Mouse (Mus musculus) ES-E14 (cell line): ENCODE measurements around the gene Fez2. TPM values are rescaled to one million over a fixed set of nuclear protein-coding genes. Genes with fewer than 3 reads are reported as not detected.

Source experiments
- DNase-seq: peaks from one replicate; pipeline ENCODE4 v3.0.0-alpha.2; 2013; ENCODE audit warnings: low read depth, low spot score
- H3K27ac ChIP-seq: 2 replicates; pipeline ENCODE4 v1.5.1; 2012; ENCODE audit warnings: low read depth, mild to moderate bottlenecking, low read length, moderate library complexity, mixed read lengths; ENCODE audit not compliant: poor library complexity, insufficient read depth, severe bottlenecking
- H3K36me3 ChIP-seq: 2 replicates; pipeline ENCODE4 v1.6.1; 2012; ENCODE audit warnings: mild to moderate bottlenecking, low read length, moderate library complexity, mixed read lengths; ENCODE audit not compliant: control insufficient read depth, poor library complexity, insufficient read depth, severe bottlenecking
- H3K4me1 ChIP-seq, 2 experiments: fragments of 150-350 bp in 1 of 2; sonication (generic) in 1 of 2; 2 replicates each; pipeline ENCODE4 v1.6.1; 2012; ENCODE audit warnings: low read length in 2 of 2, mild to moderate bottlenecking in 1 of 2, mixed read lengths in 1 of 2; ENCODE audit not compliant: control insufficient read depth in 2 of 2, insufficient read depth in 2 of 2, poor library complexity in 1 of 2
- H3K4me3 ChIP-seq, 2 experiments: fragments of 150-350 bp in 1 of 2; sonication (generic) in 1 of 2; 2 replicates each; pipeline ENCODE4 v1.5.1; 2012; ENCODE audit warnings: low read length in 2 of 2, low read depth in 1 of 2, mild to moderate bottlenecking in 1 of 2, mixed read lengths in 1 of 2; ENCODE audit not compliant: insufficient read depth in 1 of 2, poor library complexity in 1 of 2, severe bottlenecking in 1 of 2
- H3K9ac ChIP-seq: 2 replicates; pipeline ENCODE4 v1.6.1; 2012; ENCODE audit warnings: low read depth, mild to moderate bottlenecking, low read length, mixed read lengths; ENCODE audit not compliant: poor library complexity, insufficient read depth, severe bottlenecking
- H3K9me3 ChIP-seq: fragments of 150-350 bp; sonication (generic); 2 replicates; pipeline ENCODE4 v1.6.1; 2012; ENCODE audit warnings: low read depth, mild to moderate bottlenecking, low read length; ENCODE audit not compliant: control insufficient read depth, insufficient read depth
- CHD2 ChIP-seq: IDR thresholded peaks from 2 replicates; pipeline ENCODE4 v1.6.1; 2014; ENCODE audit warnings: mild to moderate bottlenecking, low read depth, low read length, inconsistent platforms
- HCFC1 ChIP-seq: IDR thresholded peaks from 2 replicates; pipeline ENCODE4 v1.6.1; 2012; ENCODE audit warnings: low read length, inconsistent platforms, borderline replicate concordance; ENCODE audit not compliant: insufficient read depth
- MAFK ChIP-seq: IDR thresholded peaks from 2 replicates; pipeline ENCODE4 v1.6.1; 2014; ENCODE audit warnings: mild to moderate bottlenecking, low read depth, low read length, inconsistent platforms; ENCODE audit not compliant: insufficient read depth
- ZC3H11A ChIP-seq: IDR thresholded peaks from 2 replicates; pipeline ENCODE4 v1.6.1; 2012; ENCODE audit warnings: low read depth, mild to moderate bottlenecking, inconsistent platforms, low read length, borderline replicate concordance
- ZNF384 ChIP-seq: IDR thresholded peaks from 2 replicates; pipeline ENCODE4 v1.6.1; 2012; ENCODE audit warnings: low read depth, low read length, inconsistent platforms
- in situ Hi-C, 2 experiments: fragments of 600-800 bp; cut with MboI; formaldehyde crosslinking; loops; one replicate each; pipeline ENCODE4 v1.15.1; 2025; ENCODE audit warnings: low sequenced_read_pairs in 2 of 2, inconsistent platforms in 1 of 2; ENCODE audit not compliant: unreplicated experiment in 2 of 2
- total RNA-seq: library from RNA; depleted of rRNA; stranded (reverse); fragments of 300-350 nt; gene quantifications from 2 replicates; pipeline ENCODE4 v1.2.3, GENCODE M21; 2012; rRNA removed

Fez2 gene
- total RNA-seq: 16.5 and 38.2 TPM in 2 replicates

DNA sequence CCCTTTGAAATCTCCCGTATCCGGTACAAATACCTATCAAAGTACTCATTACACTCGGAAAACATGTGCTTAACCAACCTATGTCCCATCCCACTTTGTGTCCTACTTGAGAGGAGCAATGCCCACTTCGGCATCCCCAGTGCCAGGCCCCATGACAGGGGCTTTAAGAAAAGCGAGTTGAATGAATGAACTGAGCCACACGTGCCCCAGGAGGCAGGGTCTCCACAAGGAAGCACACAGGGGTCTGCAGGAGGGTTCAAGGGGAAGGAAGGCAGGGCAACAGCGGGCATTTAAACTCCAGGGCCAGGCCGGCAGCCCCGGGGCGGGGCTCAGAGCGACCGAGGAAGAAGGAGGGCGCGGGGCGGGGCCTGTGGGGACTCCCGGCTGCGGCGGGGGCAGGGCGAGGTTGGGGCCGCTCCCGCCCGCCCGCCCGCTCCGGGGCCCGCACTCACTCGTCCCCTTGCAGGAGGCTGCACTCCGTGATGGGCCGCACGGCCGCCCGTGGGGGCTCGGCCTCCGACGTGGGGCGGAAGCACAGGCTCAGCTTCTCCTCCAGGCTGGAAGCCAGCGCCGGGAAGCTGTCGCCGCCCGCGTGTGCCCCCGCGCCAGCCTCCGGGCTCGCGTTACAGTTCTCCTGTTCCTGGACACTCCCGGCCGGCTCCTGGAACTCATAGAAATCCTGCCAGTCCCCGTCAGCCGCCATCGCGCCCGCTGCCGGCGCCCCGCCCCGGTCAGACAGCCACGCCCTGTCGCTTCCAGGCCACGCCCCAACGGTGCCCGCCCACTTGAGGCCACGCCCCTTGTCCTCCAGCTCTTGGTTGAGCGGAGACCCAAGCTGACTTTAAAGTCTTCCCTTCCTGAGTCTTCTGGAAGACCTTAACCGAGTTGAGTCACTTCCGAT, at the start of gene Fez2:
Gene Fez2, minus strand, starts transcription at position 772 of the 901 bp plus-strand sequence.
- in situ Hi-C loops: no loop called here

DNA sequence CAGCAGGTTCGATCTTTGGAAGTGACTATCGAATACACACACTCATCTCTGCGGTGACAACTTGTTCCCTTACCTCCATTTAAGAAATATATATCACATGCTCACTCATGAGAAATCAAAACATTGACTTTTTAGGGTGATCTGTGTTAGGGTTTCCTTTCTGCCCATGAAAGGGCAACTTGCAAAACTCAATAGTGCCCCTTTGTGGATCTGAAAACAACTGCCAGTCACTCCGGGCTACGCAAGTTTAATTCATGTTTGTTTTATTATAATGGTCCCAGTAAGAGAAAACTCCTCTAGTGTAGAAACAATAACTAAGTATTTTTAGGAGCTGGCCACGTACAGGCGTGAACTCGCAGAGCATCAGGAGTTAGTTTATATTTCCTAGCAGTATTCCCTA, 47.5 kb upstream of the Fez2 start:
- no peak for DNase-seq
- no peaks in the 10 kb centered on the region for H3K4me1 ChIP-seq
- in situ Hi-C loops: loop anchor here in 1 of 2 experiments (25.0 kb wide), 1 partner anchor 428 kb away; no protein-coding TSS in a partner anchor

More for the DNA sequence above, at the start of gene Fez2:
- H3K9ac ChIP-seq: peak within 1 kb of the TSS; percentile 98
- no peaks in the 10 kb centered on the region for H3K9me3 ChIP-seq
- TF ChIP-seq CHD2: no peak
- TF ChIP-seq MAFK: no peak
- TF ChIP-seq HCFC1: no peak
- no peak for TF ChIP-seq ZC3H11A
- TF ChIP-seq ZNF384: no peak
- DNase-seq: peak; percentile 68
- peak within 1 kb of the TSS; percentile 85 for H3K27ac ChIP-seq
- peak within 1 kb of the TSS; percentile 98 to 99 for H3K4me3 ChIP-seq
- H3K36me3 ChIP-seq: no peaks in the 10 kb centered on the region
- no peaks in the 10 kb centered on the region for H3K4me1 ChIP-seq

DNA sequence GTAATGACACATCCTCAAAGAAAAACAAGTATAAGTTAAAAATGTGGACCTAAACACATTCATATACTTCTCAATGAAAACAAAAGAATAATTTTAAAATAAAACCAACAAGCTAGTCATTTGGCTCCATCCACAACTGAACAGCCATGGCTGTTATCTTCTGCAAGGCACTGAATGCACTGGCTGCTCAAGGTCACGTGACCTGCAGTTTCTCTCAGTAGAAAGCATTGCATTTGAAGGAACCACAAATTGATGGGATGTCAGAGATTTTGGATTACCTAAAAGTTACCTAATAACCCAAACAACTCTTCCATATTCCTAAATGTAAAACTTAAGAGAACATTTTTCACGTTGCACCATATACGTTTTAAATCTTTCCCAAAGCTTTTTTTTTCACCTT, 47.1 kb upstream of the Fez2 start:
- TF ChIP-seq MAFK (no peak), ZNF384 (no peak), HCFC1 (no peak), CHD2 (no peak), ZC3H11A (no peak)
- Histone ChIP-seq H3K27ac (no peak overlapping the region), H3K9me3 (no peaks in the 10 kb centered on the region)

More for the DNA sequence above, 47.5 kb upstream of the Fez2 start:
- no peak for TF ChIP-seq ZNF384
- no peak for TF ChIP-seq MAFK
- TF ChIP-seq ZC3H11A: no peak
- TF ChIP-seq CHD2: no peak
- no peak for TF ChIP-seq HCFC1
- Histone ChIP-seq H3K9me3 (no peaks in the 10 kb centered on the region), H3K9ac (no peak overlapping the region), H3K27ac (no peak overlapping the region), H3K36me3 (no peaks in the 10 kb centered on the region), H3K4me3 (no peak overlapping the region)

DNA sequence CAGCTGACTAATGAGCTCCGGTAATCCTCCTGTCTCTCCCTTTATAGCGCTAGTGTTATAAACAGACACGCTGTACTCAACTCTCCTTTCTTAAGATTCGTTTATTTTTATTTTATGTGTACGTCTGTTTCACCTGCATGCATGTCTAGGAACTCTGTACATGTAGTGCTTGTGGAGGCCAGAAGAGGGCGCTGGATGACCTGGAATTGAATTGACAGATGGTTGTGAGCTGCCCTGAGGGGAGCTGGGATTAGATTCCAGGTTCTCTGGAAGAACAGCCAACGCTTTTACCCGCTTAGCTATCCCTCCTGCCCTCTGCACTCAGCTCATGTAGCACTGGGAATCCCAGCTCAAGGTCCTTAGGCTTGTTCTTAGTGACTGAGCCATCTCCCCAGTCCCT, 42.2 kb upstream of the Fez2 start:
- no peaks in the 10 kb centered on the region for H3K9me3 ChIP-seq
- H3K4me3 ChIP-seq: no peak overlapping the region
- H3K4me1 ChIP-seq: no peaks in the 10 kb centered on the region
- no peak overlapping the region for H3K27ac ChIP-seq
- H3K9ac ChIP-seq: no peak overlapping the region
- no peaks in the 10 kb centered on the region for H3K36me3 ChIP-seq
- no peak for TF ChIP-seq ZNF384
- no peak for TF ChIP-seq MAFK
- TF ChIP-seq CHD2: no peak
- no peak for TF ChIP-seq HCFC1
- TF ChIP-seq ZC3H11A: 0 out of 2 replicates have a peak, but pooled peaks have one; percentile 18
- DNase-seq: peak; percentile 24
- in situ Hi-C loops: loop anchor here in 1 of 2 experiments (25.0 kb wide), 1 partner anchor 423 kb away; no protein-coding TSS in a partner anchor

More for the DNA sequence above, 47.1 kb upstream of the Fez2 start:
- in situ Hi-C loops: loop anchor here in 1 of 2 experiments (25.0 kb wide), 1 partner anchor 428 kb away; no protein-coding TSS in a partner anchor
- Histone ChIP-seq H3K9ac (no peak overlapping the region), H3K36me3 (no peaks in the 10 kb centered on the region), H3K4me1 (no peaks in the 10 kb centered on the region), H3K4me3 (no peak overlapping the region)
- no peak for DNase-seq
